Mouse (Mus musculus): ENCODE measurements around the gene Olfr518. TPM values are rescaled to one million over a fixed set of nuclear protein-coding genes. Genes with fewer than 3 reads are reported as not detected.

Olfr518 gene
- not detected in 2 replicates for polyA plus RNA-seq (2012; rRNA removed; ENCODE audit: low replicate concordance)

DNA sequence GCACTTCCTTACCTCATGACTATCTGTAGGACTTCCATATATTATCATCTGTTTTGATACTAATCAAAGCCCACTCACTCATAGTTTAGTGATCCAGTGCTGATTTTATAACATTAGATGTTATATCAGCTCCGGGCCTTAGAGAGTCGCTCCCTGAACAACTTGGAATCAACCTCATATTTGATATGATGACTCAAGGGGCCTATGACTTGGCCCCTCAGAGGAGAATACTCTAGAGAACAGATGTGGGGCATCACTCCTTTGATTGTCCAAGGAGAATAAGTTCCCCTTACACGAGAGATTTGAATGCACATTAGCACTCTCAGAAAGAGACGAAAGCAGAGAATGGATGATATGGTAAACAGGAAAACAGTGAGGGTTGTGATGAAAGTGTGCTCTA, at the start of gene Olfr518:
Gene Olfr518 (minus strand): TSS at position 101 of the 400 bp plus-strand sequence.

DNA sequence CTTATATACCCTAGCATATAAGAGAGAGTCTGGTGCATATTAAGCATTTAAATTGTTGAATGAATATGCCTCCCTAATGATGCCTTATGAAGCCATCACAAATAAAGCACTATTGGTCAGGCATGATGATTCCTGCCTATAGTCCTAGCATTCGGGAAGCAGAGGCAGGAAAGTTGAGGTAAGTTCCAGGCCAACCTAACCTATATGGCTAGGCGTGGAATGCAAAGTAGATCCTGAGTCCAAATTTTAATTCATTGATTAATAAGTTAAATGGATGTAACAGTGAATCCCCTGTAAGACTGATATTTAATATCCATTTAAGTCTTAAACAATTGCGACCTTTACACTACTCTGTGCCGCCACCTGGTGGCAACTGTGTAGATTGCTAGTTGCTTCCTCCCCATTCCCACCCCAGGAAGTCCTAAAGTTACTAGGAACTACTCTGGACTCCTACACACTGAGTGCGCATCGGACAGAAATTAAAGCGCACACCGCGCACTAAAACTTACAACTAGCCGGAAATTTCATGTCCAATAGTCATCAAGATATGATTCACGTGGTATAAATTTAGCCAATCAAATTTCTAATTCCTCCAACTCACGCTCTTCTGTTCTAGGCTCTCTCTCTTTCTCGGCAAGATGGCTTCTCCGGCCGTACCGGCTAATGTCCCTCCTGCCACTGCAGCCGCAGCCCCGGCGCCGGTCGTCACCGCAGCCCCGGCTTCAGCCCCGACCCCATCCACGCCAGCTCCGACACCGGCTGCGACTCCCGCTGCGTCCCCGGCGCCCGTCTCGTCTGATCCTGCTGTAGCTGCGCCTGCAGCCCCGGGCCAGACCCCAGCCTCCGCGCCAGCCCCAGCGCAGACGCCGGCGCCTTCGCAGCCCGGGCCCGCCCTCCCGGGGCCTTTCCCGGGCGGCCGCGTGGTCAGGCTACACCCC, 49.3 kb upstream of the Olfr518 start, which contains the start of gene Eif3f:
Gene Eif3f (plus strand): TSS at position 624 of the 938 bp plus-strand sequence.

GRCm38 (mm10) chr7:108929726-108930393, 45.1 kb upstream of the Olfr518 start, which contains the start of gene Nlrp10:
Gene Nlrp10, minus strand, starts transcription at chr7:108930178.

GRCm38 (mm10) chr7:108894320-108894719, 9.5 kb upstream of the Olfr518 start, which contains the start of gene Olfr519:
Gene Olfr519, minus strand, starts transcription at chr7:108894420.

GRCm38 (mm10) chr7:108872279-108872678, 12.5 kb downstream of the Olfr518 start, which contains the start of gene Olfr517:
Gene Olfr517, minus strand, starts transcription at chr7:108872379.

DNA sequence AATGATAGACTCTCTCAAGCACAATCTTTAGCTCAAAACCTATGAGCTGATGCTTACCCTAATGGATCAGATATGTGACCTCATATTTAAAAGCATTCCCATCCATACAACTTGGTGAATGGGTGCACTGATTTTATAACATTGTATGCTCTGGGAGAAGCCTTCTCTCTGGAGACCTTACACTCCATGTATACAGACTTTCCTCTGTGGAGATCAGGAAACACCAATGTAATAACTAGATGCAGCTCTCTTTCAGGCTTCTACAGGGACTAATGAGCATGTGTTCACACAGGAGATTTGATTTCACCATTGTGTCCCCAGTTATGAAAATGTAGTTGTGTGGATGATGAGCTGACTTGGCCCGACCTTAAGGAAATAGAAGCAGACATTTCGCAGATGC, 34.4 kb downstream of the Olfr518 start, which contains the start of gene Olfr516:
Gene Olfr516 (minus strand): TSS at position 101 of the 400 bp plus-strand sequence.

Other genes with a start within 250 kb of the Olfr518 start
- 0.02 TPM in 1 of 2 replicates, not detected in the other for gene Olfr509, start 233.1 kb downstream of the Olfr518 start, polyA plus RNA-seq (2012; rRNA removed; ENCODE audit: low replicate concordance)
- not detected in 2 replicates for gene Olfr510, start 218.6 kb downstream of the Olfr518 start, polyA plus RNA-seq (2012; rRNA removed; ENCODE audit: low replicate concordance)
- not detected in 2 replicates for gene Olfr512, start 171.7 kb downstream of the Olfr518 start, polyA plus RNA-seq (2012; rRNA removed; ENCODE audit: low replicate concordance)
- gene Olfr513, start 134.0 kb downstream of the Olfr518 start, polyA plus RNA-seq (2012; rRNA removed; ENCODE audit: low replicate concordance), result not detected in 2 replicates
- gene Olfr514, start 59.0 kb downstream of the Olfr518 start, polyA plus RNA-seq (2012; rRNA removed; ENCODE audit: low replicate concordance), result not detected in 2 replicates
- not detected in 2 replicates for gene Olfr516, start 34.5 kb downstream of the Olfr518 start, polyA plus RNA-seq (2012; rRNA removed; ENCODE audit: low replicate concordance)
- gene Olfr517, start 12.6 kb downstream of the Olfr518 start, polyA plus RNA-seq (2012; rRNA removed; ENCODE audit: low replicate concordance), result not detected in 2 replicates
- gene Olfr519, start 9.4 kb upstream of the Olfr518 start, polyA plus RNA-seq (2012; rRNA removed; ENCODE audit: low replicate concordance), result not detected in 2 replicates
- gene Nlrp10, start 45.2 kb upstream of the Olfr518 start, polyA plus RNA-seq (2012; rRNA removed; ENCODE audit: low replicate concordance), result 0.04 and 0.07 TPM in 2 replicates
- 278 and 415 TPM in 2 replicates for gene Eif3f, start 49.4 kb upstream of the Olfr518 start, polyA plus RNA-seq (2012; rRNA removed; ENCODE audit: low replicate concordance)
- gene Tub, start 65.3 kb upstream of the Olfr518 start, polyA plus RNA-seq (2012; rRNA removed; ENCODE audit: low replicate concordance), result 0.44 and 0.92 TPM in 2 replicates
- gene Ric3, start 198.3 kb upstream of the Olfr518 start, polyA plus RNA-seq (2012; rRNA removed; ENCODE audit: low replicate concordance), result 0.20 and 2.5 TPM in 2 replicates